Mouse (Mus musculus): ENCODE data around the gene Rtbdn.

- TF ChIP-seq CTCF (IDR thresholded peaks at IDR 0.05; ENCODE audit: borderline replicate concordance, insufficient read depth, low read depth, low read length) (no peak), POLR2A (IDR thresholded peaks at IDR 0.05; ENCODE audit: borderline replicate concordance, insufficient read depth, low read length) (no peak)
Measured at GRCm38 (mm10) chr8:84989311-84989731, 42.5 kb downstream of the Rtbdn start.
